Mouse (Mus musculus): ENCODE measurements around the gene 1110051M20Rik. TPM values are rescaled to one million over a fixed set of nuclear protein-coding genes. Genes with fewer than 3 reads are reported as not detected.
A peak's percentile ranks its signal among the peaks of the same experiment; 100 is the strongest.

1110051M20Rik gene
- polyA plus RNA-seq, 1 experiment from 2014 or later = 75.3 TPM

- peak overlapping the region; percentile 96 for H3K27ac ChIP-seq (replicated peaks)
- DNase-seq (ENCODE audit: low spot score) = no peak
- whole genome bisulfite sequencing = 46% methylated on average over 9 of the region's 9 CpGs
- H3K27me3 ChIP-seq (replicated peaks; ENCODE audit: low read depth, poor library complexity, severe bottlenecking) = no peaks in the 10 kb centered on the region; the same call in 1 of the 2 replicates
- peak overlapping the region; percentile 91 for H3K4me3 ChIP-seq
- H3K9me3 ChIP-seq = peaks cover 3% of the 10 kb centered on the region; the same call in 1 of the 2 replicates
- peaks cover 59% of the 10 kb centered on the region for H3K4me1 ChIP-seq
- peaks cover 6% of the 10 kb centered on the region for H3K36me3 ChIP-seq (replicated peaks)
Measured at GRCm38 (mm10) chr2:91456491-91457100, 12.1 kb upstream of the 1110051M20Rik start.

GRCm38 (mm10) chr2:91455826-91456225, 11.3 kb upstream of the 1110051M20Rik start:
- H3K9me3 ChIP-seq = peaks cover 3% of the 10 kb centered on the region; the same call in 1 of the 2 replicates
- no peak overlapping the region for H3K27ac ChIP-seq (replicated peaks)
- H3K27me3 ChIP-seq (replicated peaks; ENCODE audit: low read depth, poor library complexity, severe bottlenecking) = no peaks in the 10 kb centered on the region; the same call in 1 of the 2 replicates
- peaks cover 51% of the 10 kb centered on the region for H3K4me1 ChIP-seq
- no peak overlapping the region for H3K4me3 ChIP-seq
- peak; percentile 42 for DNase-seq (ENCODE audit: low spot score)
- H3K36me3 ChIP-seq (replicated peaks) = peaks cover 6% of the 10 kb centered on the region
- WGBS = 4% methylated on average over 4 of the region's 4 CpGs

DNA sequence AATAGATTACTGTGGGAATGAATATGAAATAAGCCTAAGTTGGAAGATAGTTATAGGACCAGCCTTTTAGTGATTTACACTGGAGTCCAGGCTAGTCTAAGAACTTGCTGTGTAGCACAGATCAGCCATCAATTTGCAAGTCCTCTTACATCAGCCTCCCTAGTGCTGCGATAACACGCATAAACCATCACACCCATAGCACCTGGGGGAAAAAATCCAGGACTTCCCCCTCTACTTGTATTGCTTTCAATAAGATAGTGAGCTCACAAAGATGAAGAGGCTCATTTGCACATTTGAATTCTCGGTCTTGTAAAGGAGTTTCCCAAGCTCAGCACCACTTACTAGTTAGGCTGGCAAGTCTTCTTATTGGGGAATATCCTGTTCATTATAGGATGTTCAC, 9.9 kb upstream of the 1110051M20Rik start:
- Histone ChIP-seq H3K27ac (replicated peaks) (no peak overlapping the region), H3K27me3 (replicated peaks; ENCODE audit: low read depth, poor library complexity, severe bottlenecking) (no peaks in the 10 kb centered on the region; the same call in 1 of the 2 replicates), H3K4me1 (peaks cover 37% of the 10 kb centered on the region), H3K4me3 (no peak overlapping the region), H3K9me3 (no peaks in the 10 kb centered on the region), H3K36me3 (replicated peaks) (no peaks in the 10 kb centered on the region)
- DNase-seq (ENCODE audit: low spot score) = no peak
- WGBS = 82% methylated on average over 3 of the region's 3 CpGs

- no peak for DNase-seq (ENCODE audit: low spot score)
- WGBS = 81% methylated on average over 9 of the region's 9 CpGs
Measured at GRCm38 (mm10) chr2:91453231-91454075, 8.9 kb upstream of the 1110051M20Rik start.

GRCm38 (mm10) chr2:91452658-91453057, 8.2 kb upstream of the 1110051M20Rik start:
- peaks cover 27% of the 10 kb centered on the region for H3K4me1 ChIP-seq
- H3K27ac ChIP-seq (replicated peaks) = no peak overlapping the region
- H3K4me3 ChIP-seq = no peak overlapping the region
- 70% methylated on average over 8 of the region's 8 CpGs for WGBS
- no peaks in the 10 kb centered on the region for H3K9me3 ChIP-seq
- H3K27me3 ChIP-seq (replicated peaks; ENCODE audit: low read depth, poor library complexity, severe bottlenecking) = no peaks in the 10 kb centered on the region; the same call in 1 of the 2 replicates
- H3K36me3 ChIP-seq (replicated peaks) = no peaks in the 10 kb centered on the region
- DNase-seq (ENCODE audit: low spot score) = no peak

More at GRCm38 (mm10) chr2:91453231-91454075, 8.9 kb upstream of the 1110051M20Rik start:
- H3K4me3 ChIP-seq = no peak overlapping the region
- peaks cover 30% of the 10 kb centered on the region for H3K4me1 ChIP-seq
- H3K36me3 ChIP-seq (replicated peaks) = no peaks in the 10 kb centered on the region
- H3K9me3 ChIP-seq = no peaks in the 10 kb centered on the region
- H3K27me3 ChIP-seq (replicated peaks; ENCODE audit: low read depth, poor library complexity, severe bottlenecking) = no peaks in the 10 kb centered on the region; the same call in 1 of the 2 replicates
- no peak overlapping the region for H3K27ac ChIP-seq (replicated peaks)

DNA sequence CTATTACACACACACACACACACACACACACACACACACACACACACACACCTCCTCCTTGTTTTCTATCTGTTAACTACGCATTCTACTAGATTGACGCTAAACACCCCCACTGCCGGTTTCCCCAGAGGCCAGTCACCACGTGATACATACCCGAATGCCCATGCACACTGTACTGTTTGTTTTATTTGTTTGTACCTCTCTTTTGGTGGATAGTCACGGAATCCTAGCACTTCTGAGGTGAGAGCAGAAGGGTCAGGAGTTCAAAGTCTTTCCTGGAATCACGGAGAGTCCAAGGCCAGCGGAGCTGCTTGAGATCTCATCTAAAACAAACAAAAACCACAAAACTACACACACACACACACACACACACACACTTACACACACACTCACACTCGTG, 5.8 kb upstream of the 1110051M20Rik start:
- Histone ChIP-seq H3K4me1 (peaks cover 4% of the 10 kb centered on the region), H3K27ac (replicated peaks) (no peak overlapping the region), H3K27me3 (replicated peaks; ENCODE audit: low read depth, poor library complexity, severe bottlenecking) (no peaks in the 10 kb centered on the region; the same call in 1 of the 2 replicates), H3K36me3 (replicated peaks) (no peaks in the 10 kb centered on the region), H3K4me3 (no peak overlapping the region), H3K9me3 (no peaks in the 10 kb centered on the region)
- 69% methylated on average over 9 of the region's 9 CpGs for WGBS
- no peak for DNase-seq (ENCODE audit: low spot score)

- no peak overlapping the region for H3K27ac ChIP-seq (replicated peaks)
- no peak for DNase-seq (ENCODE audit: low spot score)
- H3K27me3 ChIP-seq (replicated peaks; ENCODE audit: low read depth, poor library complexity, severe bottlenecking) = no peaks in the 10 kb centered on the region
- no peak overlapping the region for H3K4me3 ChIP-seq
- H3K9me3 ChIP-seq = no peaks in the 10 kb centered on the region
- H3K36me3 ChIP-seq (replicated peaks) = no peaks in the 10 kb centered on the region
- H3K4me1 ChIP-seq = no peaks in the 10 kb centered on the region
- 75% methylated on average over 1 of the region's 1 CpGs for WGBS
Measured at GRCm38 (mm10) chr2:91449662-91450061, 5.2 kb upstream of the 1110051M20Rik start.

- H3K4me3 ChIP-seq = no peak overlapping the region
- H3K27me3 ChIP-seq (replicated peaks; ENCODE audit: low read depth, poor library complexity, severe bottlenecking) = no peaks in the 10 kb centered on the region
- no peaks in the 10 kb centered on the region for H3K36me3 ChIP-seq (replicated peaks)
- no peak for DNase-seq (ENCODE audit: low spot score)
- H3K27ac ChIP-seq (replicated peaks) = no peak overlapping the region
- no peaks in the 10 kb centered on the region for H3K9me3 ChIP-seq
- WGBS = 91% methylated on average over 1 of the region's 1 CpGs
- peaks cover 8% of the 10 kb centered on the region for H3K4me1 ChIP-seq
Measured at GRCm38 (mm10) chr2:91442241-91442640, 2.3 kb downstream of the 1110051M20Rik start.

DNA sequence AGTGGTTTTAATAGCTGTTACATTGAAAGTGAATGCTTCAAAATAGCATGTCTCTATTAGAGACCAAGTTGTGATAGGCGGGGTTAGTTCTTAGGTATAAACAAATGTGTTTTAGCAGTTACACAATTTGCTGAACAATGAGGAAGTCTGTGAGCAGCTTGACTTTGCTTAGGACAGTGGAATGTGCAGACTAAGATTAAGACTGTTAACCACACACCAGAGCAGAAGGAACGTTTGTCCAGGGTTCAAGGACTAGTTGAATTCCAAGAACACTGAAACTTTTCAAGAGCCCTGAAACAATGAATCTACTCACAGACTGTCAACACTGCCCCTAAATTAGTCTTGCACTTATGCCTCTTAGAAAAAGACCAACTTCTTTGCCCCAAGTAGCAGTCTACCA, 2.8 kb downstream of the 1110051M20Rik start:
- Histone ChIP-seq H3K27ac (replicated peaks) (no peak overlapping the region), H3K27me3 (replicated peaks; ENCODE audit: low read depth, poor library complexity, severe bottlenecking) (no peaks in the 10 kb centered on the region), H3K4me3 (no peak overlapping the region), H3K9me3 (no peaks in the 10 kb centered on the region), H3K36me3 (replicated peaks) (no peaks in the 10 kb centered on the region), H3K4me1 (peaks cover 8% of the 10 kb centered on the region)
- 72% methylated on average over 2 of the region's 2 CpGs for WGBS
- DNase-seq (ENCODE audit: low spot score) = no peak

DNA sequence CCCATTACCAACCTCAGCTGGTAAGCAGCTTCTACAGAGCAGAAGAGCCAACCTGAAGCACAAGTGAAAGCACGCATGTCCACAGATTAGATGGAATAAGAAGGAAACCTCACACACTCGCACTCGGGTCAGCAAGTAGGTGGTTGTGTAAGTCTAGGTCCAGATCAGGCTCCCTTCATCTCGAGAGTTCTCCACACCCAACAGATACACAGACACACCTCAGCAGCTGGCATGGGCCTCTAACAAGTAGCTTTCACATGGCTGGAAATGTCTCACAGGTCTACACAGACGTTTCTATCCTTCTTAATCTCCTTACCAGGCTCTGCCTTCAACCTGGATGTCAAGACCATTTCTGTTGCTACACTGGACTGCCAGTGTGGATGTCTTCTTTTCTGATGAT, 3.8 kb downstream of the 1110051M20Rik start:
- no peak for DNase-seq (ENCODE audit: low spot score)
- H3K27me3 ChIP-seq (replicated peaks; ENCODE audit: low read depth, poor library complexity, severe bottlenecking) = no peaks in the 10 kb centered on the region
- WGBS = 86% methylated on average over 5 of the region's 5 CpGs
- no peak overlapping the region for H3K27ac ChIP-seq (replicated peaks)
- H3K4me1 ChIP-seq = peaks cover 8% of the 10 kb centered on the region
- H3K36me3 ChIP-seq (replicated peaks) = no peaks in the 10 kb centered on the region
- no peaks in the 10 kb centered on the region for H3K9me3 ChIP-seq
- no peak overlapping the region for H3K4me3 ChIP-seq

DNA sequence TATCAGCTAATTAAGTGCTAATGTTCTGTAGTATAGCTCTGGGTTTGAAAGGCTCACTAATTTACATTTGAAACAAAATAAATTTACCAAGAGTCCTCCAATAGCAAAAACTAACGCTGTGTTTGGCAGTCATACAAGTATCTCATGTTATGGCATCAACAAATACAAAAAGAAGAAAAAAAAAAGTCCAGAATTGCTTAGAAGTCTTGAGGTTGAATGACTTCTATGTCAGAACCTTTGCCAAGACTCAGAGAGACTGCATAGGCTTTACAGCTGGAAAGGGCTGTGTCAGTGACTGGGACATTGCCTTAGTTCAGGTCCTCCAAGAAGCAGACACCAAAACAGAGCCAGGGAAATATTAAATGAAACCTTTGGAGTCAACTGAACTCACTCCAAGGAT, 4.6 kb downstream of the 1110051M20Rik start:
- H3K4me1 ChIP-seq = peaks cover 8% of the 10 kb centered on the region
- H3K36me3 ChIP-seq (replicated peaks) = no peaks in the 10 kb centered on the region
- no peak overlapping the region for H3K4me3 ChIP-seq
- no peaks in the 10 kb centered on the region for H3K27me3 ChIP-seq (replicated peaks; ENCODE audit: low read depth, poor library complexity, severe bottlenecking)
- H3K9me3 ChIP-seq = no peaks in the 10 kb centered on the region
- no peak for DNase-seq (ENCODE audit: low spot score)
- 94% methylated on average over 1 of the region's 1 CpGs for WGBS
- no peak overlapping the region for H3K27ac ChIP-seq (replicated peaks)

DNA sequence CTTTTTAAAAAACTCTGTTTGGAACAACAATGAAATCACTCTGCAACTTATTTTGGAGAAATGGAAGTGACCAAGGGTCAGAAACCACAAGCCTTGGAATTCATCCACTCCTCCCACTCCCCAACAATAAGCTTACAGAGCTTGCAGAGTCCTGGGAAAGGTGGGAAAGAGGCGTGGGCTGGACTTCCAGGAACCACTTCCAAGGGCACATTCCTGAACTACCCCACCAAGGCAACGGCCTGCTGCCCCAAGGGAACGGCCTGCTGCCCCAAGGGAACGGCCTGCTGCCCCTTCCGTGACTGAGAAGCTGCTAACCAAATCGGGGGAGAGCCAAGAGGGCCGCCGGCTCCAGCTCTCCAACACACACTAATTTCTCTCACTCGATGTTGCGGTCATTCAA, 5.2 kb downstream of the 1110051M20Rik start:
- WGBS = 82% methylated on average over 10 of the region's 10 CpGs

More for the DNA sequence above, 5.2 kb downstream of the 1110051M20Rik start:
- Histone ChIP-seq H3K27me3 (replicated peaks; ENCODE audit: low read depth, poor library complexity, severe bottlenecking) (no peaks in the 10 kb centered on the region), H3K27ac (replicated peaks) (no peak overlapping the region), H3K9me3 (no peaks in the 10 kb centered on the region), H3K4me3 (no peak overlapping the region), H3K36me3 (replicated peaks) (no peaks in the 10 kb centered on the region), H3K4me1 (peaks cover 8% of the 10 kb centered on the region)
- DNase-seq (ENCODE audit: low spot score) = no peak
